In genomic region chr13:55726598-55727119, GRCm38 (mm10) we compare ENCODE assay signal across 8 mouse cellular contexts. TPM values are rescaled to one million over a fixed set of nuclear protein-coding genes. Genes with fewer than 3 reads are reported as not detected.
DNase-seq lines count a peak whose midpoint lies in the region; ATAC-seq and TF ChIP-seq lines count a peak whose summit lies in the region.

No protein-coding gene starts in this region.

- peak overlapping the region; percentile 78 for H3K9ac ChIP-seq in embryonic facial prominence, embryonic 11.5 days (replicated peaks; ENCODE audit: low read length)
- peak overlapping the region; percentile 65 for H3K9ac ChIP-seq in kidney, postnatal 0 days (ENCODE audit: low read depth, low read length)
- H3K9ac ChIP-seq in midbrain, postnatal 0 days (replicated peaks; ENCODE audit: low read length, poor library complexity, severe bottlenecking), result peak overlapping the region; percentile 63

- 5% methylated on average over 4 of the region's 4 CpGs for WGBS in embryonic facial prominence, embryonic 11.5 days
- WGBS in kidney, postnatal 0 days, result 5% methylated on average over 4 of the region's 4 CpGs
- WGBS in midbrain, postnatal 0 days, result 3% methylated on average over 4 of the region's 4 CpGs

- H3K9me3 ChIP-seq in embryonic facial prominence, embryonic 11.5 days (replicated peaks; ENCODE audit: control insufficient read depth, low read length), result no peaks in the 10 kb centered on the region
- H3K9me3 ChIP-seq in kidney, postnatal 0 days (replicated peaks; ENCODE audit: low read length), result no peaks in the 10 kb centered on the region
- H3K9me3 ChIP-seq in midbrain, postnatal 0 days (ENCODE audit: low read length), result no peaks in the 10 kb centered on the region

- peaks cover 4% of the 10 kb centered on the region for H3K36me3 ChIP-seq in embryonic facial prominence, embryonic 11.5 days (replicated peaks; ENCODE audit: control insufficient read depth, insufficient read depth, low read depth, low read length)
- peaks cover 9% of the 10 kb centered on the region; the same call in 1 of the 2 replicates for H3K36me3 ChIP-seq in kidney, postnatal 0 days (ENCODE audit: insufficient read depth, low read length)
- peaks cover 18% of the 10 kb centered on the region for H3K36me3 ChIP-seq in midbrain, postnatal 0 days (ENCODE audit: insufficient read depth, low read length)

- H3K4me1 ChIP-seq in embryonic facial prominence, embryonic 11.5 days (ENCODE audit: control insufficient read depth, insufficient read depth, low read length), result no peaks in the 10 kb centered on the region
- H3K4me1 ChIP-seq in kidney, postnatal 0 days (replicated peaks; ENCODE audit: insufficient read depth, low read length), result no peaks in the 10 kb centered on the region
- H3K4me1 ChIP-seq in midbrain, postnatal 0 days (ENCODE audit: insufficient read depth, low read length), result no peaks in the 10 kb centered on the region

- peak; percentile 32 to 34 for DNase-seq in cerebellum, adult 18-20 months
- DNase-seq in cerebellum, postnatal 4 days (ENCODE audit: low spot score in 2 of 2), result no peak
- DNase-seq in 3T3-L1 (ENCODE audit: low read depth, low spot score), result peak; percentile 61
- DNase-seq in embryonic facial prominence, embryonic 11.5 days (ENCODE audit: low spot score), result no peak
- DNase-seq in kidney, postnatal 0 days (ENCODE audit: low spot score), result no peak
- peak; percentile 46 for DNase-seq in midbrain, postnatal 0 days (ENCODE audit: low spot score)
- no peak for DNase-seq in layer of hippocampus, postnatal 10 days (ENCODE audit: low spot score in 2 of 2)

- H3K4me3 ChIP-seq in embryonic facial prominence, embryonic 11.5 days (ENCODE audit: low read depth, low read length), result peak overlapping the region; percentile 51
- peak overlapping the region; percentile 64 for H3K4me3 ChIP-seq in kidney, postnatal 0 days (replicated peaks; ENCODE audit: low read depth, low read length)
- peak overlapping the region; percentile 56 for H3K4me3 ChIP-seq in midbrain, postnatal 0 days (ENCODE audit: low read depth, low read length)

- no peak for ATAC-seq in embryonic facial prominence, embryonic 11.5 days (replicated peaks; ENCODE audit: insufficient number of reproducible peaks, low FRiP score, low TSS enrichment, low read depth)
- no peak for ATAC-seq in kidney, postnatal 0 days (replicated peaks; ENCODE audit: low FRiP score, low read depth)
- ATAC-seq in midbrain, postnatal 0 days (ENCODE audit: low FRiP score), result no peak
- ATAC-seq in erythroid progenitor cell, adult 5-6 weeks (replicated peaks; ENCODE audit: low FRiP score, poor library complexity, severe bottlenecking), result no peak

- H3K4me2 ChIP-seq in embryonic facial prominence, embryonic 11.5 days (ENCODE audit: low read depth, low read length), result peak overlapping the region; percentile 64
- H3K4me2 ChIP-seq in kidney, postnatal 0 days (ENCODE audit: low read length), result peak overlapping the region; percentile 83
- H3K4me2 ChIP-seq in midbrain, postnatal 0 days (ENCODE audit: low read depth, low read length, poor library complexity, severe bottlenecking), result peak overlapping the region; percentile 54

- no peaks in the 10 kb centered on the region for H3K27me3 ChIP-seq in embryonic facial prominence, embryonic 11.5 days (ENCODE audit: control insufficient read depth, insufficient read depth, low read length)
- no peaks in the 10 kb centered on the region for H3K27me3 ChIP-seq in kidney, postnatal 0 days (ENCODE audit: insufficient read depth, low read length)
- no peaks in the 10 kb centered on the region for H3K27me3 ChIP-seq in midbrain, postnatal 0 days (ENCODE audit: insufficient read depth, low read length)

- H3K27ac ChIP-seq in embryonic facial prominence, embryonic 11.5 days (replicated peaks; ENCODE audit: low read depth, low read length), result peak overlapping the region; percentile 92
- peak overlapping the region; percentile 94 for H3K27ac ChIP-seq in kidney, postnatal 0 days
- peak overlapping the region; percentile 88 for H3K27ac ChIP-seq in midbrain, postnatal 0 days (ENCODE audit: low read depth, low read length)

- TF ChIP-seq CTCF in kidney, postnatal 0 days (IDR thresholded peaks at IDR 0.05; ENCODE audit: low read depth), result peak; percentile 42
- peak; percentile 52 for TF ChIP-seq CTCF in midbrain, postnatal 0 days (IDR thresholded peaks at IDR 0.05)

RNA-seq across cellular contexts. Expression of gene Pcbd2, which starts 0.5 kb away (rescaled TPM):
- 40.8 and 44.7 TPM in 2 replicates for polyA plus RNA-seq in embryonic facial prominence, embryonic 11.5 days (2014; fragmentation: Nextera tagmentation; extraction: Ambion mirVana)
- 64.7 and 68.5 TPM in 2 replicates for polyA plus RNA-seq in kidney, postnatal 0 days (2015; fragmentation: Nextera tagmentation; extraction: Ambion mirVana)
- total RNA-seq in midbrain, postnatal 0 days (2014; rRNA removed), result 7.2 and 8.6 TPM in 2 replicates
- 28.2 and 30.6 TPM in 2 replicates for polyA plus RNA-seq in midbrain, postnatal 0 days (2015; fragmentation: Nextera tagmentation; extraction: Ambion mirVana)
- total RNA-seq in layer of hippocampus, postnatal 10 days (2021), result 10 to 100 TPM; 28.3 to 36.1 TPM
- 16.6 and 49.0 TPM in 2 replicates for total RNA-seq in erythroid progenitor cell, adult 5-6 weeks (2015; ENCODE audit: low replicate concordance)
- total RNA-seq in erythroid progenitor cell, adult 5-6 weeks (2017; ENCODE audit: low replicate concordance), result 2.1 and 22.8 TPM in 2 replicates

RNA-seq across cellular contexts. Expression of gene Txndc15, which starts 12.2 kb away (rescaled TPM):
- polyA plus RNA-seq in embryonic facial prominence, embryonic 11.5 days (2014; fragmentation: Nextera tagmentation; extraction: Ambion mirVana), result 97.6 and 99.6 TPM in 2 replicates
- polyA plus RNA-seq in kidney, postnatal 0 days (2015; fragmentation: Nextera tagmentation; extraction: Ambion mirVana), result 94.5 and 102 TPM in 2 replicates
- total RNA-seq in midbrain, postnatal 0 days (2014; rRNA removed), result 93.4 and 108 TPM in 2 replicates
- 137 and 142 TPM in 2 replicates for polyA plus RNA-seq in midbrain, postnatal 0 days (2015; fragmentation: Nextera tagmentation; extraction: Ambion mirVana)
- 10 to 100 TPM; 58.3 to 61.4 TPM for total RNA-seq in layer of hippocampus, postnatal 10 days (2021)
- total RNA-seq in erythroid progenitor cell, adult 5-6 weeks (2015; ENCODE audit: low replicate concordance), result 4.6 and 11.2 TPM in 2 replicates
- 5.3 and 6.9 TPM in 2 replicates for total RNA-seq in erythroid progenitor cell, adult 5-6 weeks (2017; ENCODE audit: low replicate concordance)

RNA-seq across cellular contexts. Expression of gene B230219D22Rik, which starts 33.7 kb away (rescaled TPM):
- polyA plus RNA-seq in embryonic facial prominence, embryonic 11.5 days (2014; fragmentation: Nextera tagmentation; extraction: Ambion mirVana), result 78.3 and 82.0 TPM in 2 replicates
- polyA plus RNA-seq in kidney, postnatal 0 days (2015; fragmentation: Nextera tagmentation; extraction: Ambion mirVana), result 40.7 and 41.2 TPM in 2 replicates
- total RNA-seq in midbrain, postnatal 0 days (2014; rRNA removed), result 164 and 177 TPM in 2 replicates
- 58.4 and 62.8 TPM in 2 replicates for polyA plus RNA-seq in midbrain, postnatal 0 days (2015; fragmentation: Nextera tagmentation; extraction: Ambion mirVana)
- 10 to 100 TPM; 82.3 to 83.3 TPM for total RNA-seq in layer of hippocampus, postnatal 10 days (2021)
- 38.9 and 52.4 TPM in 2 replicates for total RNA-seq in erythroid progenitor cell, adult 5-6 weeks (2015; ENCODE audit: low replicate concordance)
- 25.3 and 33.8 TPM in 2 replicates for total RNA-seq in erythroid progenitor cell, adult 5-6 weeks (2017; ENCODE audit: low replicate concordance)

RNA-seq across cellular contexts. Expression of gene Catsper3, which starts 57.7 kb away (rescaled TPM):
- not detected in 2 replicates for polyA plus RNA-seq in embryonic facial prominence, embryonic 11.5 days (2014; fragmentation: Nextera tagmentation; extraction: Ambion mirVana)
- 0.10 and 0.14 TPM in 2 replicates for polyA plus RNA-seq in kidney, postnatal 0 days (2015; fragmentation: Nextera tagmentation; extraction: Ambion mirVana)
- total RNA-seq in midbrain, postnatal 0 days (2014; rRNA removed), result not detected in 2 replicates
- polyA plus RNA-seq in midbrain, postnatal 0 days (2015; fragmentation: Nextera tagmentation; extraction: Ambion mirVana), result 0.29 and 0.30 TPM in 2 replicates
- total RNA-seq in layer of hippocampus, postnatal 10 days (2021), result under 1 TPM in 1 of 2 experiments, not detected in 1; 0.37 TPM
- not detected in 2 replicates for total RNA-seq in erythroid progenitor cell, adult 5-6 weeks (2015; ENCODE audit: low replicate concordance)
- total RNA-seq in erythroid progenitor cell, adult 5-6 weeks (2017; ENCODE audit: low replicate concordance), result not detected in 2 replicates

Comparison
In these comparisons a context has a peak if more than half of its experiments do, and no peak if none do; other contexts are left out.
1. DNase-seq: peak in cerebellum, adult 18-20 months (2 of 2), 3T3-L1 (single experiment) and midbrain, postnatal 0 days (single experiment); none in cerebellum, postnatal 4 days (0 of 2), embryonic facial prominence, embryonic 11.5 days (single experiment), kidney, postnatal 0 days (single experiment) and layer of hippocampus, postnatal 10 days (0 of 2).
2. Peak in every context shown above with its lines, with median percentiles within 50 percentile points of each other: H3K27ac ChIP-seq, H3K4me2 ChIP-seq, H3K4me3 ChIP-seq and H3K9ac ChIP-seq.